22 mouse cellular contexts compared by ENCODE assay signal in genomic region chr2:24787250-24787649, GRCm38 (mm10). TPM values are rescaled to one million over a fixed set of nuclear protein-coding genes. Genes with fewer than 3 reads are reported as not detected.
"Had no signal": no experiment of that assay in that cellular context is flagged by ENCODE, and none has a peak within 500 bp of the region (broad histone marks: within the 10 kb centered on the region; RNA-seq: fewer than 3 reads in every experiment).

No protein-coding gene starts in this region.

- ATAC-seq: liver, postnatal 0 days; lung, postnatal 0 days; midbrain, embryonic 13.5 days; midbrain, embryonic 15.5 days had no signal

- DNase-seq: liver, postnatal 0 days; lung, adult 2 months; lung, postnatal 14 days; lung, postnatal 36 days; retina, postnatal 1 day; right cerebral cortex, adult 18-20 months; right cerebral cortex, postnatal 25 days; right cerebral cortex, postnatal 4 days; thymus, adult 2 months; thymus, postnatal 25 days had no signal

- H3K4me1 ChIP-seq: lung, embryonic 15.5 days; midbrain, embryonic 13.5 days; midbrain, embryonic 15.5 days; neural tube, embryonic 12.5 days; stomach, embryonic 15.5 days had no signal

- H3K4me2 ChIP-seq: lung, embryonic 15.5 days; midbrain, embryonic 11.5 days; midbrain, embryonic 13.5 days; midbrain, embryonic 15.5 days; neural tube, embryonic 12.5 days; stomach, embryonic 15.5 days had no signal

- H3K4me3 ChIP-seq: lung, embryonic 15.5 days; megakaryocyte, embryonic 14.5 days; midbrain, embryonic 13.5 days; midbrain, embryonic 15.5 days; neural tube, embryonic 12.5 days; stomach, embryonic 15.5 days had no signal

- H3K9me3 ChIP-seq: lung, embryonic 15.5 days; midbrain, embryonic 13.5 days; midbrain, embryonic 15.5 days; neural tube, embryonic 12.5 days; stomach, embryonic 15.5 days had no signal

- H3K27me3 ChIP-seq: lung, embryonic 15.5 days; midbrain, embryonic 13.5 days; midbrain, embryonic 15.5 days; neural tube, embryonic 12.5 days; stomach, embryonic 15.5 days had no signal

- H3K9ac ChIP-seq: liver, postnatal 0 days; lung, embryonic 15.5 days; midbrain, embryonic 13.5 days; midbrain, embryonic 15.5 days; neural tube, embryonic 12.5 days; stomach, embryonic 15.5 days had no signal

- H3K27ac ChIP-seq: lung, embryonic 15.5 days; macrophage; midbrain, embryonic 13.5 days; midbrain, embryonic 15.5 days; neural tube, embryonic 12.5 days; stomach, embryonic 15.5 days; stomach, postnatal 0 days had no signal

RNA-seq across cellular contexts. Expression of gene Cacna1b, which starts 24.3 kb away (rescaled TPM):
- total RNA-seq: monocyte, adult 5-6 weeks; neutrophil, adult 5-6 weeks had no signal
